Mouse (Mus musculus) adrenal gland, postnatal 36 days (tissue): ENCODE data around the gene Rasgef1c. TPM values are rescaled to one million over a fixed set of nuclear protein-coding genes. Genes with fewer than 3 reads are reported as not detected.

ENCODE experiments used
- DNase-seq, 2 experiments: peaks; one replicate each; pipeline ENCODE4 v3.0.0; 2021; ENCODE audit warnings: mixed read lengths in 1 of 2
- microRNA-seq: library from miRNA; unstranded; fragments of <30 nt; microRNA quantifications from one replicate; pipeline ENCODE4 v1.2.0, GENCODE M21; 2021
- total RNA-seq, 2 experiments: library from RNA; stranded (reverse); gene quantifications; 2 replicates each; pipeline ENCODE4 v1.2.3; 2021

Rasgef1c gene
- total RNA-seq, 2 experiments from 2014 or later: 0.70 to 0.72 TPM

DNA sequence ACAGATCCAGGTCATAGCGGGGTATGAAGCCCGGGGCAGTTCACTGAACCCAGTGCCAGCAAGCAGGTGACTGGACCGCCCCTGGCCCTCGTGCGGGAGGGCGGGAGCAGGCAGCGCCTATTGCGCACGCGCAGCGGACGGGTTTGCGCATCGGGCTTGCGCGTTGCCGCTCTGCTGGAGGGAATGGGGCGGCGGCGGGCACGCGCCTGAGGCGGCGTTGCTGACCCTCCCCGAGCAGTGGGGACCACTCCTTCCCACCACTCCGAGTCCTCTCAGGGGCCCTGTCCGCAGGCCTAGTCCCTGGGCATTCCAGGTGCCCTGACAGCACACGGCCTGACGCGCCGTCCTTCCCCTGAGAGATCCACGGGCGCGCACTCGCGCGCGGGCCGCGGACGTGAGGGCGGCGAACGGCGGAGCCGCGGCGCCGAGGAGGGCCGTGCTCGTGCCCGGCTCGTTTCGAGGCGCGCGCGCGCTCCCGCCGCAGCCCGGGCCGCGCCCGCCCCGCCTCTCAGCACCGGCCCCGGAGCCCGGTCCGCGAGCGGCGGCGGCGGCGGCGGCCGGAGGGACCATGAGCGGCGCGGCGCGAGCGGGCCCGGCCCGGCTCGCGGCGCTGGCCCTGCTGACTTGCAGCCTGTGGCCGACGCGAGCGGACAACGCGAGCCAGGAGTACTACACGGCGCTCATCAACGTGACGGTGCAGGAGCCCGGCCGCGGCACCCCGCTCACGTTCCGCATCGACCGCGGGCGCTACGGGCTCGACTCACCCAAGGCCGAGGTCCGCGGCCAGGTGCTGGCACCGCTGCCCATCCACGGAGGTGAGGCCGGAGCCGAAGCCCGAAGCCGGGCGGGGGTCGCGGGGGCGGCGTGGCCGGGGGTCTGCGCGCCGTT lies 123.4 kb downstream of the Rasgef1c start, which contains the start of gene Rnf130:
TSS of gene Rnf130 (plus strand) at position 514 of the 888 bp plus-strand sequence.
- peak; percentile 97 for DNase-seq

DNA sequence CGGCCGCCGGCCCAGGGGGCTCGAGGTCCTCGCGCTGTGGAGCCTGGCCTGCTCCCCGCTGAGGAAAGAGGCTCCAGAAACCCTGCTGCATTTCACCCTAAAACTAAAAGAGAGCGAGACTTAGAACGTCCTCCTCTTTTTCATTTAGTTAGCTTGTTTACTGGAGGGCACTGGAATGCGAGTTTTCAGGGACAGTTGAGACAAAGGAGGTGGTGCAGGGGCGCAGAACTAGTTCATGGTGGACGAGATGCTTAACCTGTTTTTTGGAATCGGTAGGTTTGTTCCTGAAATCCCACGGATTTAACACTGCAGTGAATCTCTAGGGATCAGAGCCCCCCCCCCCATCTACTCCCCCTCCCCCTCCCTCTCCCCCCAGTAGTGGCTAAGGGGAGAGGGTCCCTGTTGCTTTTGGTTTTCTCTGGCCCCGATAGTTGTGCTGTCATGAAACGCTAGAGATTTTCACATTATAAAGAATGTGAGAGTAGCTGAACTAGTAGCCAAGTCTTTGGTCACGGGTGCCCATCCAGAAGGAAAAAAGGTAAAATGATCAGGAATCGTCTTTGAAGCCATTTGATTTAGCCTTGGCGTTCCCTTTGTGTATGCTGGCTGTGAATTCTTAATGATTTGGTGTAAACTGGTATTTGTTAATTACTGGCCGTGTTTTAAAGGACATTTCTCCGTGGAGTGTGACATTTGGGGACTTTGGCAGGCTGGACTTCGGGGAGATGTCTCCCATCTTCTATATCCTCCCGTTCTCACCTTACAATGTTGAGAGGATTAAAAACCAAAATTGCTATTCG lies 124.3 kb downstream of the Rasgef1c start:
- no peak for DNase-seq

DNA sequence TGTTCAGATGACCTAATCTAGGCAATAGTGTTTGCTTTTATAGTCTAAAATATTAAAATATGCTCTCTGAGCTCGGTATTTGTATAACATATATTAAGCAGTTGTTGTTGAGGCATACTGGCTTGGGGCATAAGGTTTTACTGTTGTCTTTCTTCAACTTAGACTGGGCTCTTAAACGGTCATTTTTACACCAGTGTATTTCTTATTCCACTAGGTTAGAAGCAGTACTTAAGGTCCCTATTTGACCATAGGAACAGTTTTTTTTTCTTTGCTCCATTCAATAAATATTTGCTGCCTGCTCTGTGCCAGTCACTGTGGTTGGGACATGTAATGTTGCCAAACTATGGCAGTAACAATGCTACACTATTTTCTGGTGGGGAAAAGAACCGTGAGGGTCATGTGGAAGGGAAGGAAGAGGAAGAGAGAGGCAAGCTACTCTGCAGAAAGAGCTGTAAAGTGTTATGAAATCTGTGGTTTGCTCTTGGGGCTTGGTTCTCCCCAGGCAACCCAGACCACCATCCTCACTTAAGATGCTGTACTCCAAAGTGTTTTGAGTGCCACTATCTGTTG lies 125.0 kb downstream of the Rasgef1c start:
- DNase-seq: no peak

DNA sequence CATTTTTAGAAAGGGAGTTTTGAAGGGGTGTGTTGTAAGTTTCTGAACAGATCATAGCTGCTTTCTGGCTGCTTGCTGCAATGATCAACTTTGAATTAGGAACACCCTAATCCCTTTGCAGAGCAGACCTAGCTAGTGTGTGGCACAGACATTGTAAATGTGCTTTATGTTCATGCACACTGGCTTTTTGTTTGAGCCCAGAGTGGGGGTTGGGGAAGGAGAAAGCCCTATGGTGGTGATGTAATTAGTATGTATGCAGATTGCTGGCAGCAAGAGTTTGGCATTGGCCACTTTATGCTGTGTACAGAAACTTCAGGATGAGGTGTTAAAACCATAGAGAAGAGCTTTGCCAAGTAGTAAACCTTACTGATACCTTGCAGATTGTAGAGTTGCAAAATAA lies 126.8 kb downstream of the Rasgef1c start:
- no peak for DNase-seq

Small RNAs within 50 kb of the gene (microRNA-seq; reads per million reads assigned to microRNA genes)
- gene Gm23492: not detected

Other genes with a start within 250 kb of the Rasgef1c start
- not detected for gene Scgb3a1, start 238.2 kb upstream of the Rasgef1c start, total RNA-seq
- 10 to 100 TPM; 49.4 to 51.0 TPM for gene Cnot6, start 189.1 kb upstream of the Rasgef1c start, total RNA-seq
- gene Gfpt2, start 107.7 kb upstream of the Rasgef1c start, total RNA-seq: 10 to 100 TPM in 1 of 2 experiments, 1 to 10 TPM in 1; 5.7 to 12.0 TPM
- 10 to 100 TPM; 56.3 to 67.4 TPM for gene Mapk9, start 55.1 kb upstream of the Rasgef1c start, total RNA-seq
- 10 to 100 TPM; 90.3 to 98.0 TPM for gene Rnf130, start 123.5 kb downstream of the Rasgef1c start, total RNA-seq
- gene Tbc1d9b, start 229.6 kb downstream of the Rasgef1c start, total RNA-seq: 100 to 1,000 TPM; 121 to 155 TPM